Mouse (Mus musculus) G1E (cell line): ENCODE results near the gene Hsd17b11.

Experiments
- CTCF ChIP-seq: IDR thresholded peaks from 2 replicates; pipeline ENCODE4 v1.5.1; 2012; ENCODE audit warnings: low read depth, low read length, inconsistent platforms, mixed read lengths
- GATA1 ChIP-seq: IDR thresholded peaks from 2 replicates; pipeline ENCODE4 v1.6.1; 2012; ENCODE audit warnings: borderline replicate concordance, low read length, inconsistent platforms, mixed read lengths
- GATA2 ChIP-seq: IDR thresholded peaks from 2 replicates; pipeline ENCODE4 v1.6.1; 2012; ENCODE audit warnings: low read depth, low read length, inconsistent platforms, borderline replicate concordance
- POLR2AphosphoS5 ChIP-seq: IDR thresholded peaks from 2 replicates; pipeline ENCODE4 v1.6.1; 2012; ENCODE audit warnings: low read depth, low read length, inconsistent platforms; ENCODE audit not compliant: insufficient replicate concordance
- TAL1 ChIP-seq: conservative IDR thresholded peaks from 2 replicates; pipeline ENCODE4 v1.6.1; 2012; ENCODE audit warnings: low read depth, low read length, inconsistent platforms, mixed read lengths

GRCm38 (mm10) chr5:104059628-104060027, 37.9 kb upstream of the Hsd17b11 start:
- TF ChIP-seq CTCF (no peak), TAL1 (no peak), GATA1 (no peak), POLR2AphosphoS5 (no peak), GATA2 (no peak)
